Mouse (Mus musculus) stomach, postnatal 0 days (tissue): ENCODE data around the gene Timeless. TPM values are rescaled to one million over a fixed set of nuclear protein-coding genes. Genes with fewer than 3 reads are reported as not detected.
A peak's percentile ranks its signal among the peaks of the same experiment; 100 is the strongest.
"Not testable (repeated sequence)": the region's sequence is repeated elsewhere in the genome, so short reads cannot be mapped to it uniquely, and the experiment has no call there.

ENCODE experiments used
- ATAC-seq: fragments of 200-750 bp; cut with Nextera tagmentation; 2 replicates; pipeline ENCODE4 v1.8.0; 2017; ENCODE audit not compliant: low FRiP score, low TSS enrichment
- DNase-seq: peaks from one replicate; pipeline ENCODE4 v3.0.0-alpha.2; 2016; ENCODE audit warnings: low spot score
- H3K27ac ChIP-seq: fragments of 300-500 bp; sonication (generic); replicated peaks from 2 replicates; pipeline ENCODE4 v1.5.1; 2014; ENCODE audit warnings: mild to moderate bottlenecking, control low read depth
- H3K27me3 ChIP-seq: fragments of 300-500 bp; sonication (generic); 2 replicates; pipeline ENCODE4 v1.6.1; 2014; ENCODE audit warnings: low read length; ENCODE audit not compliant: control insufficient read depth, insufficient read depth
- H3K36me3 ChIP-seq: fragments of 300-500 bp; sonication (generic); 2 replicates; pipeline ENCODE4 v1.6.1; 2014; ENCODE audit warnings: low read length, mixed read lengths; ENCODE audit not compliant: control insufficient read depth, insufficient read depth
- H3K4me1 ChIP-seq: fragments of 300-500 bp; sonication (generic); replicated peaks from 2 replicates; pipeline ENCODE4 v1.6.1; 2014; ENCODE audit warnings: antibody characterized with exemption; ENCODE audit not compliant: control insufficient read depth, insufficient read depth
- H3K4me2 ChIP-seq: fragments of 300-500 bp; sonication (generic); replicated peaks from 2 replicates; pipeline ENCODE4 v1.6.1; 2014; ENCODE audit warnings: low read depth, mild to moderate bottlenecking, control low read depth, moderate library complexity
- H3K4me3 ChIP-seq: fragments of 300-500 bp; sonication (generic); 2 replicates; pipeline ENCODE4 v1.5.1; 2014; ENCODE audit warnings: low read depth, low read length, control low read depth
- H3K9ac ChIP-seq: fragments of 300-500 bp; sonication (generic); 2 replicates; pipeline ENCODE4 v1.6.1; 2014; ENCODE audit warnings: mild to moderate bottlenecking, low read length, control low read depth, mixed read lengths
- H3K9me3 ChIP-seq: fragments of 300-500 bp; sonication (generic); 2 replicates; pipeline ENCODE4 v1.6.1; 2016; ENCODE audit warnings: low read length; ENCODE audit not compliant: control insufficient read depth
- CTCF ChIP-seq: IDR thresholded peaks from 2 replicates; pipeline ENCODE4 v1.5.1; 2016; ENCODE audit warnings: antibody characterized with exemption, low read depth, mild to moderate bottlenecking, moderate library complexity
- EP300 ChIP-seq: optimal IDR thresholded peaks from 2 replicates; pipeline ENCODE3; 2016; ENCODE audit warnings: antibody characterized with exemption
- WGBS: fragments of 180-500 bp; shearing (Covaris S2); extraction: QIAGEN DNeasy Blood & Tissue Kit; methylation state at CpG from one replicate; pipeline ENCODE4 v1.1.7; 2014; 5-methylcytosine and 5-hydroxymethylcytosine counted together
- polyA plus RNA-seq: library from polyadenylated mRNA; unstranded; fragments of >200 nt; fragmentation: Nextera tagmentation; extraction: Ambion mirVana; gene quantifications from 2 replicates; pipeline ENCODE4 v1.2.1, GENCODE M21; 2015

Gene Timeless
- polyA plus RNA-seq, 1 experiment from 2014 or later, result 10.5 TPM

GRCm38 (mm10) chr10:128271883-128272282 lies 40.0 kb downstream of the Timeless start:
- no peak overlapping the region for H3K9ac ChIP-seq
- 58% methylated on average over 2 of the region's 2 CpGs for WGBS
- TF ChIP-seq CTCF (peak; percentile 70), EP300 (no peak)
- DNase-seq (no peak), ATAC-seq (no peak)
- H3K4me1 ChIP-seq, result no peaks in the 10 kb centered on the region; the same call in 1 of the 2 replicates
- H3K9me3 ChIP-seq, result no peaks in the 10 kb centered on the region
- peaks cover 5% of the 10 kb centered on the region; the same call in 1 of the 2 replicates for H3K36me3 ChIP-seq
- H3K4me2 ChIP-seq, result 0 out of 2 replicates have a peak overlapping the region, but pooled peaks have one; percentile 15
- H3K27me3 ChIP-seq, result no peaks in the 10 kb centered on the region
- no peak overlapping the region for H3K4me3 ChIP-seq
- H3K27ac ChIP-seq, result no peak overlapping the region

DNA sequence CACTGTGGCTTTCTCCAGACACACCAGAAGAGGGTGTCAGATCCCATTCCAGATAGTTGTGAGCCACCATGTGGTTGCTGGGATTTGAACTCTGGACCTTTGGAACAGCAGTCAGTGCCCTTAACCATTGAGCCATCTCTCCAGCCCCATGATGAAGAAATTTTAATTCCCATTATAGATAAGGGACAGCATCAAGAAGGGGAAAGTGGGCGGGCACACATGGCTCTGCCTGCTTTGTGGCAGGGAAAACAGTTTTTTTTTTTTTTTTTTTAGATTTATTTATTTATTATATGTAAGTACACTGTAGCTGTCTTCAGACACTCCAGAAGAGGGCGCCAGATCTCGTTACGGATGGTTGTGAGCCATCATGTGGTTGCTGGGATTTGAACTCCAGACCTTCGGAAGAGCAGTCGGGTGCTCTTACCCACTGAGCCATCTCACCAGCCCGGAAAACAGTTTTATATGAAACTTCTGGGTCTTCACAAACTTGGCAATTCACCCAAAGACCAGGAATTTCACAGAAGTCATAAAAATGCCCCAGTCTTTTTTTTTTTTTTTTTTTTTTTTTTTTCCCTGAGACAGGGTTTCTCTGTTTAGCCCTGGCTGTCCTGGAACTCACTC lies 41.1 kb downstream of the Timeless start:
- H3K4me3 ChIP-seq, H3K27ac ChIP-seq, DNase-seq, H3K9ac ChIP-seq, H3K4me2 ChIP-seq, H3K27me3 ChIP-seq, H3K4me1 ChIP-seq, ATAC-seq, H3K9me3 ChIP-seq, H3K36me3 ChIP-seq: not testable (repeated sequence)
- 87% methylated on average over 4 of the region's 7 CpGs for WGBS

- not testable (repeated sequence) for ATAC-seq, H3K4me1 ChIP-seq, H3K4me2 ChIP-seq, H3K27me3 ChIP-seq, DNase-seq, H3K9ac ChIP-seq, H3K36me3 ChIP-seq, H3K4me3 ChIP-seq, H3K27ac ChIP-seq, H3K9me3 ChIP-seq
- WGBS, result 100% methylated on average over 1 of the region's 1 CpGs
These were observed 43.5 kb downstream of the Timeless start for GRCm38 (mm10) chr10:128275374-128275773.

- DNase-seq (no peak), ATAC-seq (no peak)
- Histone ChIP-seq H3K27me3 (no peaks in the 10 kb centered on the region), H3K4me2 (no peak overlapping the region), H3K36me3 (peaks cover 18% of the 10 kb centered on the region), H3K9me3 (no peaks in the 10 kb centered on the region), H3K4me1 (no peaks in the 10 kb centered on the region), H3K9ac (no peak overlapping the region), H3K27ac (no peak overlapping the region), H3K4me3 (no peak overlapping the region)
- 64% methylated on average over 6 of the region's 6 CpGs for WGBS
- no peak for TF ChIP-seq CTCF
- no peak for TF ChIP-seq EP300
These were observed 46.3 kb downstream of the Timeless start for GRCm38 (mm10) chr10:128278158-128278557.

- 76% methylated on average over 6 of the region's 6 CpGs for WGBS
- Histone ChIP-seq H3K4me1 (no peaks in the 10 kb centered on the region), H3K4me2 (no peak overlapping the region), H3K4me3 (no peak overlapping the region), H3K9ac (no peak overlapping the region), H3K36me3 (peaks cover 32% of the 10 kb centered on the region), H3K27me3 (no peaks in the 10 kb centered on the region), H3K9me3 (no peaks in the 10 kb centered on the region), H3K27ac (no peak overlapping the region)
- TF ChIP-seq CTCF (no peak), EP300 (no peak)
- DNase-seq (peak; percentile 56), ATAC-seq (peak; percentile 84)
These were observed 49.1 kb downstream of the Timeless start for GRCm38 (mm10) chr10:128280943-128281342.

- H3K9ac ChIP-seq, result no peak overlapping the region
- H3K36me3 ChIP-seq, result peaks cover 32% of the 10 kb centered on the region
- peak; percentile 36; the same call in 1 of the 2 replicates for TF ChIP-seq CTCF
- TF ChIP-seq EP300, result no peak
- ATAC-seq (no peak; the same call in 1 of the 2 replicates), DNase-seq (peak; percentile 37)
- no peaks in the 10 kb centered on the region for H3K4me1 ChIP-seq
- no peaks in the 10 kb centered on the region for H3K9me3 ChIP-seq
- H3K27ac ChIP-seq, result no peak overlapping the region
- 88% methylated on average over 14 of the region's 14 CpGs for WGBS
- no peaks in the 10 kb centered on the region for H3K27me3 ChIP-seq
- no peak overlapping the region for H3K4me2 ChIP-seq
- H3K4me3 ChIP-seq, result no peak overlapping the region
These were observed 49.8 kb downstream of the Timeless start for GRCm38 (mm10) chr10:128281682-128282081.
